Mouse (Mus musculus): ENCODE measurements around the gene Gm11437. TPM values are rescaled to one million over a fixed set of nuclear protein-coding genes. Genes with fewer than 3 reads are reported as not detected.

Gm11437 gene
- total and polyA plus RNA-seq, 2 experiments: 3.0 to 11.6 TPM

DNA sequence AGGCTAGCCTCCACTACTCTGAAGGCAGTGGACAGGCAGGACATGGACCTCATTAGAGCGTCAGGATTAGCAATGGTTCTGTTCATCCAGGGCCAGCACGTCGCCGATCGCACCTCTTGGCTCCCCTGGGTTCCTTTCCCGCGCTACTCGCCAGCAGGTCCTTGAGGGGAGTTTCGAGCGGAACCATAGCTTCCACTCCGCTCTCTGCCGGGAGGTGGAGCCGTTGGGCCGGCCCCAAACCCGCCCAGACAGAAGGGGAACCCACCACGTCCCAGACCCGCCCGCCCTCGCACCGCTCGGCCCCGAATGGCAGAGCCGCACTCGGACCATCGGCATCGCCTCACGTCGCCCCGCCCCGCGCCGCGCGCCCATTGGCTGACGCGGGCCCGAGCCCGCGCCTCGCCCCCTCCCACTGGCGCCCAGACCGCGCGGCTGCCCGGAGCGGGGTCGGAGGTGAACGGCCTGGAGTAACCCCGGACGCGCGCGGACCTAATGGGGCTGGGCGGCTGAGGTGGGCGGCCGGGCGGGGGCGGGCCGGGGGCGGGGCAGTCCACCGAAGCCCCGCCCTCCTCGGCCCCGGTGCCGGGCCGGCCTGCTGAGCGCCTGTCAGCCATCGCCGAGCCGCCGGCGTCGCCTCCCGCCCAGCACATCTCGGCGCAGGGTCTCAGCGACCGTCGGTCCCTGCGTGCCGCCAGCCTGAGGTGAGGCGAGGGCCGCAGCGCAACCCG lies 12.1 kb upstream of the Gm11437 start:
- H3K79me2 ChIP-seq (ENCODE audit: control insufficient read depth, insufficient read depth, low read length): peaks cover 16% of the 10 kb centered on the region
- H3K36me3 ChIP-seq (ENCODE audit: control insufficient read depth, insufficient read depth, low read length): no peaks in the 10 kb centered on the region
- peak overlapping the region; percentile 82 for H3K27ac ChIP-seq (replicated peaks; ENCODE audit: insufficient read depth, low read depth, low read length)
- DNase-seq (ENCODE audit: extremely low read depth, low read depth, low spot score): peak; percentile 80
- H3K27me3 ChIP-seq (ENCODE audit: control insufficient read depth, insufficient read depth, low read length): no peaks in the 10 kb centered on the region
- H3K4me3 ChIP-seq (ENCODE audit: insufficient read depth, low read depth, low read length): peak overlapping the region; percentile 93
- peak overlapping the region; percentile 95 for H3K9ac ChIP-seq (ENCODE audit: low read depth, low read length)
- WGBS: 1% methylated on average over 75 of the region's 85 CpGs
- H3K4me1 ChIP-seq (ENCODE audit: control insufficient read depth, insufficient read depth, low read length): peaks cover 32% of the 10 kb centered on the region
- TF ChIP-seq CTCF (IDR thresholded peaks at IDR 0.05; ENCODE audit: low read depth, low read length): peak; percentile 80
- TF ChIP-seq POLR2A (IDR thresholded peaks at IDR 0.05; ENCODE audit: extremely low read depth, insufficient read depth, low read length): peak; percentile 83

DNA sequence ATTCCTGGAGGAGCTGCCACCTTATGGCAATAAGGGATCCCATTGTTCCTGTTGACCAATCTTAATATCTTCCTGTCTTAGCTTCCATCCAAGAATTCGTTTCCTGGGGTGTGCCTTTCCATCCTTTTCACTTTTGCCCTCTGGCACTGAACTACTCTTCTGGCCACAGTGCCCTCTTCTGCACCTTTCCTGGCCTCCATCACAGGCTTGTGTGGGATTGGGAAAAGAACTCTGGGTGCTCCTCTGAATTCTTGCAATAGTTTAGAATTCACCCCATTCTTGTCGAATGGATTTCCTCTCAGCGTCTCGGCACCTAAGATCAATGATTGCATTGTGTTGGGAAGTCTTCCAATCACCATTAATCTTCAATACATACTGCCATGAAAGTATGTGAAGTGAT lies 11.3 kb upstream of the Gm11437 start:
- Histone ChIP-seq H3K4me1 (ENCODE audit: control insufficient read depth, insufficient read depth, low read length) (peaks cover 29% of the 10 kb centered on the region), H3K36me3 (ENCODE audit: control insufficient read depth, insufficient read depth, low read length) (no peaks in the 10 kb centered on the region), H3K27me3 (ENCODE audit: control insufficient read depth, insufficient read depth, low read length) (no peaks in the 10 kb centered on the region), H3K27ac (replicated peaks; ENCODE audit: insufficient read depth, low read depth, low read length) (peak overlapping the region; percentile 56), H3K4me3 (ENCODE audit: insufficient read depth, low read depth, low read length) (no peak overlapping the region), H3K79me2 (ENCODE audit: control insufficient read depth, insufficient read depth, low read length) (peaks cover 16% of the 10 kb centered on the region), H3K9ac (ENCODE audit: low read depth, low read length) (0 out of 2 replicates have a peak overlapping the region, but pooled peaks have one; percentile 10)
- DNase-seq (ENCODE audit: extremely low read depth, low read depth, low spot score): peak; percentile 52
- WGBS: 4% methylated on average over 4 of the region's 4 CpGs
- TF ChIP-seq CTCF (IDR thresholded peaks at IDR 0.05; ENCODE audit: low read depth, low read length) (no peak), POLR2A (IDR thresholded peaks at IDR 0.05; ENCODE audit: extremely low read depth, insufficient read depth, low read length) (no peak)

DNA sequence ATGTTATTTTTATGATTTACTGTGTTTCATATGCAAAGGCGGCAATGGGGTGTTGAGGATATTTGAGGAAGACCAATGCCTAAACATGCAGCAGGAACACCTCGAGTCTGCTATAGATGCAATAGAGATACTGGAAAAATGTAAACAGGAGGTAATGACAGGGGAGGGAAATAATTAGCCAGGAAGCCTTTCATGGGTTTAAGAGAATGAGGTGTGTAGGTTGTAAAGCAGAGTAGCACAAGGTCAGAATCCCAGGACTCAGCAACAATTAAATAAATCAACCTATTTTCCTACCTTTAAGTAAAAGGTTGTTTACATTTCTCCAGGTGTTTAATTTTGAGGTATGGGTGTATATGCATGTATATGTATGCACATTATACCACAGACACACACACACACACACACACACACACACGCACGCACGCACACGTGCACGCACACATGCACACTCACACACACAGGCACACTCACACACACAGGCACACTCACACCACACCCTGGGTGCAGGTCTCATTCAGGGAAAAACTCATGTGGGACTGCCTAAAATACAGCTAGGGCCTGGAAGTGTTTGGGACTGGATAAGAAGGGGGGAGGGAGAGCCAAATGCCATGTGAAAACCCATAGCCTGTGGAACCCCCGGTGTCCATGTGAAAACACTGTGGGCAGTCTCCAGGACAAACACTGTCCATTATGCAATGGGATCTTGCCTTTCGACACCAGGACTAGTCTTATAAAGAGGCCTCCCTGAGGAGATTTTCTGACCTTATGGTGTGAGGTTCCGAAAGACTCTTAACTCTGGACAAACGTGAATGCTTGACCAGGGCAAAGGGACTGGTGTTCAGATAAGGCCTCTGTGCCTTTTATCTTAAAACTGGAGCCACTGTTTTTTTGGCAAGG lies 5.5 kb upstream of the Gm11437 start:
- TF ChIP-seq CTCF (IDR thresholded peaks at IDR 0.05; ENCODE audit: low read depth, low read length) (no peak), POLR2A (IDR thresholded peaks at IDR 0.05; ENCODE audit: extremely low read depth, insufficient read depth, low read length) (no peak)
- WGBS: 60% methylated on average over 11 of the region's 11 CpGs
- H3K9ac ChIP-seq (ENCODE audit: low read depth, low read length): peak overlapping the region; percentile 34; the same call in 1 of the 2 replicates
- no peaks in the 10 kb centered on the region for H3K27me3 ChIP-seq (ENCODE audit: control insufficient read depth, insufficient read depth, low read length)
- no peaks in the 10 kb centered on the region for H3K79me2 ChIP-seq (ENCODE audit: control insufficient read depth, insufficient read depth, low read length)
- H3K27ac ChIP-seq (replicated peaks; ENCODE audit: insufficient read depth, low read depth, low read length): peak overlapping the region; percentile 45; the same call in 1 of the 2 replicates
- no peaks in the 10 kb centered on the region for H3K36me3 ChIP-seq (ENCODE audit: control insufficient read depth, insufficient read depth, low read length)
- peaks cover 22% of the 10 kb centered on the region for H3K4me1 ChIP-seq (ENCODE audit: control insufficient read depth, insufficient read depth, low read length)
- H3K4me3 ChIP-seq (ENCODE audit: insufficient read depth, low read depth, low read length): no peak overlapping the region
- peak; percentile 76 for DNase-seq (ENCODE audit: extremely low read depth, low read depth, low spot score)

DNA sequence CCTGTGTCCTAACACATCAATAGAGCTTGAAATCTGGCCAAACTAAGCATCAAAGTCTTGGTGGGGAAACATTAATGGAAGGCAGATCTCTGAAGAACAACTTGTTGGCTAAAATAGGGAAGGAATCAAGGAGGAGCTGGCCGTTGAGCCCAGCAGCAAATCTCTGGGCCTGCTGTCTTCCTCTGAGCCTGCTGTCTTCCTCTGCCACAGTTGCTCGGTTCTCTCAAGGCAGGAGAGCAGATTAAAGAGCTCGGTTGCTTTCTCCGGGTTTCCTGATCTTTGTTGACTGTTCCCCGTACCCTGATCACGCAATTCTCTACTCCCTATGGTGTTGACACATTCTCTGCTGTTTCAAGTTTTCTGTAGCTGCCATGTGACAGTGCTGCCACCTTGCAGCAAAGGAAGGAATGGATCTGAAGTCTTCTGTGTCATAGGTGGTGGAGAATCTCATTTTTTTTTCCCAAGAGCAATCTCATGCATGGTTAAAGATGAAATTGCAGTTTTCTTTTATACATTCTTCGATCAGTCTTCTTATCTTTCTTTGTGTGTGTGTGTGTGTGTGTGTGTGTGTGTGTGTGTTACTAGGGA lies 1.5 kb upstream of the Gm11437 start:
- TF ChIP-seq CTCF (IDR thresholded peaks at IDR 0.05; ENCODE audit: low read depth, low read length): peak; percentile 54
- TF ChIP-seq POLR2A (IDR thresholded peaks at IDR 0.05; ENCODE audit: extremely low read depth, insufficient read depth, low read length): no peak
- Histone ChIP-seq H3K27me3 (ENCODE audit: control insufficient read depth, insufficient read depth, low read length) (no peaks in the 10 kb centered on the region), H3K79me2 (ENCODE audit: control insufficient read depth, insufficient read depth, low read length) (no peaks in the 10 kb centered on the region), H3K4me1 (ENCODE audit: control insufficient read depth, insufficient read depth, low read length) (peaks cover 24% of the 10 kb centered on the region), H3K4me3 (ENCODE audit: insufficient read depth, low read depth, low read length) (no peak overlapping the region), H3K36me3 (ENCODE audit: control insufficient read depth, insufficient read depth, low read length) (no peaks in the 10 kb centered on the region), H3K27ac (replicated peaks; ENCODE audit: insufficient read depth, low read depth, low read length) (peak overlapping the region; percentile 93), H3K9ac (ENCODE audit: low read depth, low read length) (peak overlapping the region; percentile 30)
- peak; percentile 88 for DNase-seq (ENCODE audit: extremely low read depth, low read depth, low spot score)
- WGBS: 12% methylated on average over 7 of the region's 7 CpGs

DNA sequence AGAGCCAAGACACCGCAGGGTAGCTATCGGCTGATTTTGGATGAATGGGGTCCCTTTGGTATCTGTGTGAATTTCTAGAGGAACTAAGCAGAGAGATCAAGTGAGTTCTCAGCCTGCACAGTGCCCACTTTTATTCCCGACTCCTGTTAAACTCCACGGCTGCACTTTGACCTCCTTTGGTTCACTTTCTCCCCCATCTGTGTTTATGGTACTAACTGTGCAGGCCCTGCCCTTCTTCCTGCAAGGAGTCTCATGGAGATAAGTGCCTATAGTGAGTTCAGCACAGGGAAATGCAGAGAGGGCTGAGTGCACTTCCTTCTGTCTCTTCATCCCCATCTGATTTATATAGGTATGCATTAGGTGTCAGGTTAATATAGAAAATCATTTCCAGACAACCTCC lies 2.7 kb downstream of the Gm11437 start:
- WGBS: 34% methylated on average over 4 of the region's 4 CpGs
- no peak overlapping the region for H3K9ac ChIP-seq (ENCODE audit: low read depth, low read length)
- no peak overlapping the region for H3K4me3 ChIP-seq (ENCODE audit: insufficient read depth, low read depth, low read length)
- H3K36me3 ChIP-seq (ENCODE audit: control insufficient read depth, insufficient read depth, low read length): peaks cover 2% of the 10 kb centered on the region
- peak; percentile 45 for DNase-seq (ENCODE audit: extremely low read depth, low read depth, low spot score)
- H3K27me3 ChIP-seq (ENCODE audit: control insufficient read depth, insufficient read depth, low read length): no peaks in the 10 kb centered on the region
- H3K27ac ChIP-seq (replicated peaks; ENCODE audit: insufficient read depth, low read depth, low read length): peak overlapping the region; percentile 37
- TF ChIP-seq POLR2A (IDR thresholded peaks at IDR 0.05; ENCODE audit: extremely low read depth, insufficient read depth, low read length) (no peak), CTCF (IDR thresholded peaks at IDR 0.05; ENCODE audit: low read depth, low read length) (no peak)
- H3K4me1 ChIP-seq (ENCODE audit: control insufficient read depth, insufficient read depth, low read length): peaks cover 20% of the 10 kb centered on the region
- no peaks in the 10 kb centered on the region for H3K79me2 ChIP-seq (ENCODE audit: control insufficient read depth, insufficient read depth, low read length)
